Mouse (Mus musculus) fibroblast of lung, adult 2 months (primary cell): ENCODE measurements around the gene Kdf1.

Source experiments
- DNase-seq: peaks from one replicate; pipeline ENCODE4 v3.0.0-alpha.2; 2011; ENCODE audit warnings: low read depth

Gene Kdf1

GRCm38 (mm10) chr4:133553448-133554330 is 34.9 kb downstream of the Kdf1 start:
- no peak for DNase-seq

- no peak for DNase-seq
Observed at GRCm38 (mm10) chr4:133557041-133557717, 38.4 kb downstream of the Kdf1 start.

- DNase-seq, result no peak
Observed at GRCm38 (mm10) chr4:133559846-133560245, 41.1 kb downstream of the Kdf1 start.

- DNase-seq, result no peak
Observed at GRCm38 (mm10) chr4:133561622-133562021, 42.9 kb downstream of the Kdf1 start.

GRCm38 (mm10) chr4:133563123-133563571 is 44.4 kb downstream of the Kdf1 start:
- no peak for DNase-seq

GRCm38 (mm10) chr4:133567251-133567650 is 48.5 kb downstream of the Kdf1 start:
- no peak for DNase-seq

GRCm38 (mm10) chr4:133569291-133570065 is 50.7 kb downstream of the Kdf1 start:
- no peak for DNase-seq

- DNase-seq, result peak; percentile 61
Observed at GRCm38 (mm10) chr4:133570066-133570466, 51.3 kb downstream of the Kdf1 start.

- peak; percentile 79 for DNase-seq
Observed at GRCm38 (mm10) chr4:133574070-133574842, 55.5 kb downstream of the Kdf1 start, which contains the start of gene Gpatch3. Gpatch3 (plus strand) TSS chr4:133574745.

- no peak for DNase-seq
Observed at GRCm38 (mm10) chr4:133574843-133575202, 56.1 kb downstream of the Kdf1 start.

- DNase-seq, result no peak
Observed at GRCm38 (mm10) chr4:133577983-133578382, 59.2 kb downstream of the Kdf1 start.
